Comparison of ENCODE assay signal across 12 mouse cellular contexts in genomic region chr9:41285266-41286144, GRCm38 (mm10).
DNase-seq lines count a peak whose midpoint lies in the region; ATAC-seq lines count a peak whose summit lies in the region.
"Had no signal": no experiment of that assay in that cellular context is flagged by ENCODE, and none has a peak within 500 bp of the region (broad histone marks: within the 10 kb centered on the region; RNA-seq: fewer than 3 reads in every experiment).

No protein-coding gene starts in this region.

- no peaks in the 10 kb centered on the region for H3K27me3 ChIP-seq in forebrain, embryonic 10.5 days (ENCODE audit: poor library complexity, severe bottlenecking)
- no peaks in the 10 kb centered on the region for H3K27me3 ChIP-seq in forebrain, embryonic 11.5 days (ENCODE audit: control insufficient read depth, insufficient read depth, low read length)
- H3K27me3 ChIP-seq in midbrain, embryonic 12.5 days = no peaks in the 10 kb centered on the region
- H3K27me3 ChIP-seq: limb, embryonic 12.5 days had no signal

- no peak overlapping the region for H3K4me3 ChIP-seq in forebrain, embryonic 10.5 days
- no peak overlapping the region for H3K4me3 ChIP-seq in forebrain, embryonic 11.5 days (ENCODE audit: low read depth, low read length)
- H3K4me3 ChIP-seq in midbrain, embryonic 12.5 days = no peak overlapping the region
- H3K4me3 ChIP-seq: limb, embryonic 12.5 days had no signal

- intact Hi-C loops in gastrocnemius, postnatal 36 days (cut with DNase I) = no loop called here

- no peak for ATAC-seq in forebrain, embryonic 11.5 days (replicated peaks; ENCODE audit: low FRiP score)
- ATAC-seq in midbrain, embryonic 12.5 days (ENCODE audit: low FRiP score, low read depth) = peak; percentile 76
- ATAC-seq: CD4-positive, CD25-positive, alpha-beta regulatory T cell, adult 4 months had no signal

- no peak for DNase-seq in forebrain, embryonic 10.5 days (ENCODE audit: extremely low spot score, low spot score)
- DNase-seq in forebrain, embryonic 11.5 days (ENCODE audit: low spot score) = no peak
- DNase-seq in Muller cell, postnatal 12 days (ENCODE audit: inconsistent ontology term) = peak; percentile 66
- DNase-seq in gastrocnemius, postnatal 36 days = peak; percentile 20 to 24
- DNase-seq in spleen, adult 12 weeks (ENCODE audit: low spot score) = no peak
- DNase-seq in cerebellum, adult 9-10 months = no peak
- DNase-seq in layer of hippocampus, adult 18-20 months (ENCODE audit: low spot score in 2 of 2) = no peak
- DNase-seq: cerebellum, adult 11 months; kidney, postnatal 36 days had no signal

- H3K9me3 ChIP-seq in forebrain, embryonic 10.5 days = peaks cover 9% of the 10 kb centered on the region; the same call in 1 of the 2 replicates
- no peaks in the 10 kb centered on the region for H3K9me3 ChIP-seq in forebrain, embryonic 11.5 days (ENCODE audit: control insufficient read depth, low read length)
- H3K9me3 ChIP-seq in midbrain, embryonic 12.5 days = peaks cover 10% of the 10 kb centered on the region; the same call in 1 of the 2 replicates
- H3K9me3 ChIP-seq: limb, embryonic 12.5 days had no signal

- H3K36me3 ChIP-seq in forebrain, embryonic 10.5 days (replicated peaks) = no peaks in the 10 kb centered on the region
- no peaks in the 10 kb centered on the region for H3K36me3 ChIP-seq in forebrain, embryonic 11.5 days (ENCODE audit: control insufficient read depth, insufficient read depth, low read length)
- H3K36me3 ChIP-seq in midbrain, embryonic 12.5 days = no peaks in the 10 kb centered on the region
- H3K36me3 ChIP-seq: limb, embryonic 12.5 days had no signal

- peaks cover 17% of the 10 kb centered on the region for H3K4me1 ChIP-seq in forebrain, embryonic 10.5 days
- H3K4me1 ChIP-seq in forebrain, embryonic 11.5 days (replicated peaks; ENCODE audit: control insufficient read depth, insufficient read depth, low read length) = peaks cover 4% of the 10 kb centered on the region; the same call in 1 of the 2 replicates
- H3K4me1 ChIP-seq in midbrain, embryonic 12.5 days = peaks cover 29% of the 10 kb centered on the region
- H3K4me1 ChIP-seq: limb, embryonic 12.5 days had no signal

- H3K27ac ChIP-seq in forebrain, embryonic 10.5 days = peak overlapping the region; percentile 60; the same call in 1 of the 2 replicates
- H3K27ac ChIP-seq in forebrain, embryonic 11.5 days (ENCODE audit: low read depth, low read length) = no peak overlapping the region
- H3K27ac ChIP-seq in midbrain, embryonic 12.5 days (replicated peaks) = peak overlapping the region; percentile 69
- H3K27ac ChIP-seq: limb, embryonic 12.5 days had no signal

- 48% methylated on average over 8 of the region's 8 CpGs for WGBS in forebrain, embryonic 10.5 days
- WGBS in forebrain, embryonic 11.5 days = 44% methylated on average over 8 of the region's 8 CpGs
- WGBS in midbrain, embryonic 12.5 days = 21% methylated on average over 8 of the region's 8 CpGs

- no peak overlapping the region for H3K4me2 ChIP-seq in forebrain, embryonic 11.5 days (ENCODE audit: low read depth, low read length, severe bottlenecking)
- H3K4me2 ChIP-seq in midbrain, embryonic 12.5 days (replicated peaks) = peak overlapping the region; percentile 18; the same call in 1 of the 2 replicates
- H3K4me2 ChIP-seq: limb, embryonic 12.5 days had no signal

- no peak overlapping the region for H3K9ac ChIP-seq in forebrain, embryonic 11.5 days (ENCODE audit: low read length)
- no peak overlapping the region for H3K9ac ChIP-seq in midbrain, embryonic 12.5 days (replicated peaks)
- H3K9ac ChIP-seq: limb, embryonic 12.5 days had no signal

Comparison
In these comparisons a context has a peak if more than half of its experiments do, and no peak if none do; other contexts are left out.
1. DNase-seq: peak in Muller cell, postnatal 12 days (single experiment) and gastrocnemius, postnatal 36 days (2 of 2); none in forebrain, embryonic 10.5 days (single experiment), forebrain, embryonic 11.5 days (single experiment), spleen, adult 12 weeks (single experiment), cerebellum, adult 9-10 months (single experiment) and layer of hippocampus, adult 18-20 months (0 of 2).